Mouse (Mus musculus): ENCODE data around the gene Nudt7.

GRCm38 (mm10) chr8:114087932-114088331, 45.4 kb upstream of the Nudt7 start:
- TF ChIP-seq GATA1 (IDR thresholded peaks at IDR 0.05; ENCODE audit: low read length) (no peak), TAL1 (IDR thresholded peaks at IDR 0.05; ENCODE audit: low read length) (no peak)
